Mouse (Mus musculus) midbrain, embryonic 16.5 days (tissue): Measurements from ENCODE around the gene Klf15. TPM values are rescaled to one million over a fixed set of nuclear protein-coding genes. Genes with fewer than 3 reads are reported as not detected.

Source experiments
- polyA plus RNA-seq: library from polyadenylated mRNA; unstranded; fragments of >200 nt; fragmentation: Nextera tagmentation; extraction: Ambion mirVana; gene quantifications from 2 replicates; pipeline ENCODE4 v1.2.1, GENCODE M21; 2015

Gene Klf15
- polyA plus RNA-seq, 1 experiment from 2014 or later: 17.5 TPM

Other genes starting within 250 kb of the Klf15 start
- gene Vmn1r53, start 238.1 kb upstream of the Klf15 start, polyA plus RNA-seq: not detected in 2 replicates
- gene Vmn1r54, start 216.3 kb upstream of the Klf15 start, polyA plus RNA-seq: not detected in 2 replicates
- gene BC048671, start 161.4 kb upstream of the Klf15 start, polyA plus RNA-seq: not detected in 2 replicates
- 0.11 TPM in 1 of 2 replicates, not detected in the other for gene Chst13, start 137.4 kb upstream of the Klf15 start, polyA plus RNA-seq
- not detected in 2 replicates for gene Uroc1, start 129.3 kb upstream of the Klf15 start, polyA plus RNA-seq
- gene Zxdc, start 93.1 kb upstream of the Klf15 start, polyA plus RNA-seq: 8.8 and 9.2 TPM in 2 replicates
- 8.4 TPM in 2 replicates for gene Cfap100, start 33.8 kb upstream of the Klf15 start, polyA plus RNA-seq
- 46.5 and 72.2 TPM in 2 replicates for gene Aldh1l1, start 23.9 kb downstream of the Klf15 start, polyA plus RNA-seq
- gene Slc41a3, start 142.1 kb downstream of the Klf15 start, polyA plus RNA-seq: 5.8 and 8.1 TPM in 2 replicates